Mouse (Mus musculus) stomach, postnatal 0 days (tissue): ENCODE measurements at regions not wholly inside any gene's neighbourhood (a gene's known extent, or its start where the extent isn't known, plus 50 kb on each side); places are given as distances from the start of the nearest gene placed in this dataset.
"Not testable (repeated sequence)": the region's sequence is repeated elsewhere in the genome, so short reads cannot be mapped to it uniquely, and the experiment has no call there.

Source experiments
- ATAC-seq: fragments of 200-750 bp; cut with Nextera tagmentation; 2 replicates; pipeline ENCODE4 v1.8.0; 2017; ENCODE audit not compliant: low FRiP score, low TSS enrichment
- DNase-seq: peaks from one replicate; pipeline ENCODE4 v3.0.0-alpha.2; 2016; ENCODE audit warnings: low spot score
- H3K27ac ChIP-seq: fragments of 300-500 bp; sonication (generic); replicated peaks from 2 replicates; pipeline ENCODE4 v1.5.1; 2014; ENCODE audit warnings: mild to moderate bottlenecking, control low read depth
- H3K27me3 ChIP-seq: fragments of 300-500 bp; sonication (generic); 2 replicates; pipeline ENCODE4 v1.6.1; 2014; ENCODE audit warnings: low read length; ENCODE audit not compliant: control insufficient read depth, insufficient read depth
- H3K36me3 ChIP-seq: fragments of 300-500 bp; sonication (generic); 2 replicates; pipeline ENCODE4 v1.6.1; 2014; ENCODE audit warnings: low read length, mixed read lengths; ENCODE audit not compliant: control insufficient read depth, insufficient read depth
- H3K4me1 ChIP-seq: fragments of 300-500 bp; sonication (generic); replicated peaks from 2 replicates; pipeline ENCODE4 v1.6.1; 2014; ENCODE audit warnings: antibody characterized with exemption; ENCODE audit not compliant: control insufficient read depth, insufficient read depth
- H3K4me2 ChIP-seq: fragments of 300-500 bp; sonication (generic); replicated peaks from 2 replicates; pipeline ENCODE4 v1.6.1; 2014; ENCODE audit warnings: low read depth, mild to moderate bottlenecking, control low read depth, moderate library complexity
- H3K4me3 ChIP-seq: fragments of 300-500 bp; sonication (generic); 2 replicates; pipeline ENCODE4 v1.5.1; 2014; ENCODE audit warnings: low read depth, low read length, control low read depth
- H3K9ac ChIP-seq: fragments of 300-500 bp; sonication (generic); 2 replicates; pipeline ENCODE4 v1.6.1; 2014; ENCODE audit warnings: mild to moderate bottlenecking, low read length, control low read depth, mixed read lengths
- H3K9me3 ChIP-seq: fragments of 300-500 bp; sonication (generic); 2 replicates; pipeline ENCODE4 v1.6.1; 2016; ENCODE audit warnings: low read length; ENCODE audit not compliant: control insufficient read depth
- CTCF ChIP-seq: IDR thresholded peaks from 2 replicates; pipeline ENCODE4 v1.5.1; 2016; ENCODE audit warnings: antibody characterized with exemption, low read depth, mild to moderate bottlenecking, moderate library complexity
- EP300 ChIP-seq: optimal IDR thresholded peaks from 2 replicates; pipeline ENCODE3; 2016; ENCODE audit warnings: antibody characterized with exemption
- WGBS: fragments of 180-500 bp; shearing (Covaris S2); extraction: QIAGEN DNeasy Blood & Tissue Kit; methylation state at CpG from one replicate; pipeline ENCODE4 v1.1.7; 2014; 5-methylcytosine and 5-hydroxymethylcytosine counted together

DNA sequence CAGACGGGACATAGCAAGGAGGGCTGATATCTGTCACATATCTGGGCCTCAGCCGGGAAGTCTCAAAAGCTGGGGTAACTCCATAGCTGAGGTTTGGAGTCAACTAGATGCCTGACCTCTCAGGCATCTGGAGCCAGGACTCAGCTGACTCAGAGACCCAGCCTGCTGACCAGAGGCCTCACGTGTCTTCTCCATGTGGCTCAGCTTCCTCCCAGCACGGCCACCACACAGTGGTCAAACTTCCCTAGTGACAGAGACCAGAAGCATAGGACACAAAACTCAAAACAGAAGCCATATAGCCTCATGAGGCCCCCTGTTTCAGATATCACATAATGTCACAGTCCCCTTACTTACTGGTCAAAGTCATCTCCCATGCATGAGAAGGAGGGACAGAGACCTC is 73.1 kb downstream of the Tomm20 start:
- Histone ChIP-seq H3K27me3 (no peaks in the 10 kb centered on the region), H3K4me2 (no peak overlapping the region), H3K27ac (no peak overlapping the region), H3K4me1 (no peaks in the 10 kb centered on the region), H3K4me3 (no peak overlapping the region), H3K9me3 (no peaks in the 10 kb centered on the region), H3K36me3 (no peaks in the 10 kb centered on the region), H3K9ac (no peak overlapping the region)
- 87% methylated on average over 4 of the region's 4 CpGs for WGBS
- no peak for TF ChIP-seq CTCF
- no peak for TF ChIP-seq EP300
- DNase-seq (no peak), ATAC-seq (no peak; the same call in 1 of the 2 replicates)

DNA sequence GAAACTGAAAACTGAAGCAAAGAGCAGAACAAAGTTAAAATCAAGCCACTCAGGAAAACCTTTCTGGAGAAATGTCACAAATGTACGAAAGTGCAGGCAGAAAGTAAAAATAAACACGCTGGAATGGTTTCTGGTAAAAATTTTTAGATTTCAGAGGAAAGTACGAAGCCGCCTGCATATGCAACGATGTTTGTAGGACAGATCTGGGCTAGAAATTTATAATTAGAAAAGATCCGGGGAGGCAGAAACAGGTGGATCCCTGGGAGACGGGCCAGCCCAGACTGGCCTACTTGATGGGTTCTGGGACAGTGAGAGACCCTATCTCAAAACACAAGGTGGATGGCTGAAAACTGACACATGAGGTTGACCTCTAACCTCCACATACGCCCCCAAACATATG is 73.5 kb downstream of the Tomm20 start:
- H3K27me3 ChIP-seq, result no peaks in the 10 kb centered on the region
- H3K4me3 ChIP-seq, result no peak overlapping the region
- no peak for TF ChIP-seq EP300
- TF ChIP-seq CTCF, result no peak
- H3K4me1 ChIP-seq, result no peaks in the 10 kb centered on the region
- H3K9ac ChIP-seq, result no peak overlapping the region
- H3K27ac ChIP-seq, result no peak overlapping the region
- H3K9me3 ChIP-seq, result no peaks in the 10 kb centered on the region
- WGBS, result 77% methylated on average over 8 of the region's 8 CpGs
- DNase-seq (no peak), ATAC-seq (no peak)
- H3K4me2 ChIP-seq, result no peak overlapping the region
- H3K36me3 ChIP-seq, result no peaks in the 10 kb centered on the region

DNA sequence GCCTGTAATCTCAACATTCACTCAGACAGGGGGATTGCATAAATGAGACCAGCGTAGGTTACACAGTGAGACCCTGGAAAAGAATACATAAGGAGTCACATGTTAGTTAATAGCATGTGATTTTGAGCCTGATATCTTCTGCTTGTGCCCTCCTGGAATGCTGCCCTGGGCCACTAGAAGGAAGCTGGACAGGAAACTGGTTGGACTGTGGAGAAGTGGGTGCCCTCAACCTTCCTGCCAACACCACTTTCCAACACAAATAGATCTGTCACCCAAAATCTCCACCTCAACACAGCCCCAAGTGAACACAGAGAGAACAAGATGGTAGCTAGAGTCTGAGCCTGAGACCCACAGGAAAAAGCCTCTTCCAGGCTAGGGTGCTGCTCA is 76.2 kb downstream of the Tomm20 start:
- 83% methylated on average over 1 of the region's 1 CpGs for WGBS
- H3K4me2 ChIP-seq, result no peak overlapping the region
- H3K27me3 ChIP-seq, result no peaks in the 10 kb centered on the region
- no peak overlapping the region for H3K9ac ChIP-seq
- H3K27ac ChIP-seq, result no peak overlapping the region
- no peak overlapping the region for H3K4me3 ChIP-seq
- H3K36me3 ChIP-seq, result no peaks in the 10 kb centered on the region
- TF ChIP-seq EP300 (no peak), CTCF (no peak)
- H3K4me1 ChIP-seq, result no peaks in the 10 kb centered on the region
- DNase-seq (no peak), ATAC-seq (no peak)
- no peaks in the 10 kb centered on the region for H3K9me3 ChIP-seq

DNA sequence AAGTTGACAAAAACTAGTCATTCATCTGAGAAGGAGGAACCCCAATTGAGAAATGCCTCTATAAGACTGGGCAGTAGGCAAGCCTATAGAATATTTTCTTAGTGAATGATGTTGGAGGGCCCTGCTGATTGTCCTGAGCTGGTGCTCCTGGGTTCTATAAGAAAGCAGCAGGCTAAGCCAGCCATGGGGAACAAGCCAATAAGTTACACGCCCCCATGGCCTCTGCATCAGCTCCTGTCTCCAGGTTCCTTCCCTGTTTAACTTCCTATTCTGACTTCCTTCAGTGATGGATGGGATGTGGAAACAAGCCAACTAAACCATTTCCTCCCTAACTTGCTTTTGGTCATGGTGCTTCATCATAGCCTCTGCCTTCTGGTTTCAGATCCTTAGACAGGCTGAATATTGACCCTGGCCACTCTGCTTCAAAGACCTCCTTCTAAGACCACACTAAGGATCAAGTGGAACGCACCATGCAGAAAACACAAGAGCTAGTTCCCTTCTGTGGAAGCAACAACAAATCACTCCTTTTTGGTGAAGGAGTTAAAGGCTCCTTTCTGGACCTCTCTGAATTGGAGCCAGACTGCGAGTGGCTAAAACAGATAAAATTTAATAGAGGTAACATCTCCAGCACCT is 76.7 kb downstream of the Tomm20 start:
- Histone ChIP-seq H3K9ac (no peak overlapping the region), H3K27ac (no peak overlapping the region), H3K4me3 (no peak overlapping the region), H3K4me2 (no peak overlapping the region), H3K4me1 (no peaks in the 10 kb centered on the region), H3K27me3 (no peaks in the 10 kb centered on the region), H3K36me3 (no peaks in the 10 kb centered on the region), H3K9me3 (no peaks in the 10 kb centered on the region)
- DNase-seq (no peak), ATAC-seq (no peak)
- TF ChIP-seq EP300 (no peak), CTCF (no peak)
- 50% methylated on average over 3 of the region's 3 CpGs for WGBS

DNA sequence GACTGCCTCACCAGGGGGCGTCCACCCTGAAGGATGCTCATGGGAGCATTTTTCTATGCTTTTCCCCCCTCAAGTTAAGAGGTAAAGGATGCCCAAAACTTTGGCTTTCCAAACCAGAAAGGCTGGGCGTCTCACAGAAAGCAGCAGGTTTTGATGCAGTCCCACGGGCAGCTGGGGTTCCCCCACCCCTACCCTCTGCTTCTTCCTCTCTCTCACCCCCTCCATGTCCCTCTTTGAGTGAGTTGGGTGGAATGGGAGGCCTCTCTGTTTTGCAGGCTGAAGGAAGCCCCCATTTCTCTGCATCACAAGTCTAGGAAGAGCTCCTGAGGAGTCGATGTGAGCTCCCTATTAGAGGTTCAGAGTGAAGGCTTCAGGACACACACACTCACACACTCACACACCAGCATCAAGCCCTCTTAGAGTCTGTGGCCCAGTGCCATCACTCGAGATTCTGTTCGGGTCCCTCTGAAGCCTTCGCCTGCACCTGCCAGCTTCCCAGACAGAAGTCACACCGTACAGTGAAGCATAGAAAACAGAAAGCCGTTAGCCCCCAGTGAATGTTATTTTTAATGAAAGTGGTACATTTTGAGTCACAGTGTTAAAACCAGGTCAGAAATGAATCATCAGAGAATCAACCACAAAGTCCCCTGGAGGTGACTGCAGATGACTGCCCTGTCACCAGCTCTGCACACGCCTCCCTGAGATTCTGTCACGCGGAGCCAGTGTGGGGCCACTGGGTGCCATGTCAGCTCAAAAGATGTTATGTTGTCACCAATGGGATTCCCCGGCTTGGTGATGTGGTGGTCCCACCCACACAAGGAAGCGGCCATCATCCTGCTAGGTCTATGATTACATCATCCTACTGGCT is 78.3 kb downstream of the Tomm20 start:
- TF ChIP-seq CTCF (no peak), EP300 (no peak)
- Histone ChIP-seq H3K36me3 (no peaks in the 10 kb centered on the region), H3K4me1 (no peaks in the 10 kb centered on the region), H3K4me2 (no peak overlapping the region), H3K27me3 (no peaks in the 10 kb centered on the region), H3K27ac (no peak overlapping the region), H3K4me3 (no peak overlapping the region), H3K9me3 (no peaks in the 10 kb centered on the region), H3K9ac (no peak overlapping the region)
- DNase-seq (no peak), ATAC-seq (no peak; the same call in 1 of the 2 replicates)
- WGBS, result 80% methylated on average over 14 of the region's 14 CpGs

DNA sequence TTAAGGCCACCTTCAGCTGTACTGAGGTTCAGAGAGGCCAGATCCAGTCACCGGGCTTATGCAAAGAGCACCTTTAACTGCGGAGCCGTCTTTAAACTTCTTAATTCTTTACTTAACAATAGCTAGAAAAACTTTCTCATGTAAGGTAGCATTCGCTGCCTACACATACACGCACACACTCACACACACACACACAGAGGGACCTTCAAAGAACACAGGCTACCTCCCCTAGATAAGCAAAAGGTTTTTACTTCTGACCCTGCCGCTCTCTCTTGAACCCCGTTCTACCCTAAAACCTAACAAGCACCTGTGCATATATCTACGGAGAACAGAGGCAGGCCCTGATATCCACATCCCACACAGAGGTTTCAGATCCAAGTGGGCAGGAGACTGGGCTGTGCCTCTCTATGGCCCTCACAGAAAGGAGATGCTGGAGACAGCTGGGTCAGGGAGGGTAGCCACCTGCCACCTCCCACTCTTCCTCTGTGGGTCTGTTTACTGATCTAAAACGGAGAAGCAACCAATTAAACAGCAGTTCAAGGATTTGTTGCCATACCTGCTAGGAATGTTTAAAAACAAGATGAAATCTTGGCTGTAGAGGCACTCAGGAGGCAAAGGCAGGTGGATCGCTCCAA is 81.2 kb downstream of the Tomm20 start:
- H3K4me1 ChIP-seq, result no peaks in the 10 kb centered on the region
- 62% methylated on average over 10 of the region's 10 CpGs for WGBS
- TF ChIP-seq CTCF, result no peak
- TF ChIP-seq EP300, result no peak
- ATAC-seq, result no peak
- no peak overlapping the region for H3K27ac ChIP-seq
- no peak overlapping the region for H3K4me3 ChIP-seq
- H3K9ac ChIP-seq, result no peak overlapping the region
- DNase-seq, result no peak
- no peaks in the 10 kb centered on the region for H3K36me3 ChIP-seq
- no peaks in the 10 kb centered on the region for H3K9me3 ChIP-seq
- H3K27me3 ChIP-seq, result no peaks in the 10 kb centered on the region
- no peak overlapping the region for H3K4me2 ChIP-seq

DNA sequence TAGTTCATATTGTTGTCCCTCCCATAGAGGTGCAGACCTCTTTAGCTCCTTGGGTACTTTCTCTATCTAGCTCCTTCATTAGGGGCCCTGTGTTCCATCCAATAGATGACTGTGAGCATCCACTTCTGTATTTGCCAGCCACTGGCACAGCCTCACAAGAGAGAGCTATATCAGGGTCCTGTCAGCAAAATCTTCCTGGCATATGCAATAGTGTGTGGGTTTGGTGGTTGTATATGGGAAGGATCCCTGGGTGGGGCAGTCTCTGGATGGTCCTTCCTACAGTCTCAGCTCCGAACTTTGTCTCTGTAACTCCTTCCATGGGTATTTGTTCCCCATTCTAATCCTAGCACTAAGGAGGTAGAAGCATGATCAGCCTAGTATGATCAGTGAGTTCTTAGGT is 82.0 kb downstream of the Tomm20 start:
- not testable (repeated sequence) for H3K36me3 ChIP-seq, H3K4me1 ChIP-seq, ATAC-seq, H3K4me2 ChIP-seq, DNase-seq, H3K27ac ChIP-seq, H3K27me3 ChIP-seq, H3K9me3 ChIP-seq, H3K4me3 ChIP-seq, H3K9ac ChIP-seq
- WGBS, result 100% methylated on average over 1 of the region's 1 CpGs
